Mouse (Mus musculus) spleen, adult 2 months (tissue): Measurements from ENCODE around the gene Pcx. TPM values are rescaled to one million over a fixed set of nuclear protein-coding genes. Genes with fewer than 3 reads are reported as not detected.

Experiments
- DNase-seq, 2 experiments: peaks; one replicate each; pipeline versions ENCODE4 v3.0.0 to v3.0.0-alpha.2; 2012 to 2021; ENCODE audit warnings: low spot score in 2 of 2, low read depth in 1 of 2
- H3K27ac ChIP-seq: fragments of 200-500 bp; 2 replicates; pipeline ENCODE4 v1.5.1; 2012; ENCODE audit warnings: low read length, inconsistent platforms; ENCODE audit not compliant: insufficient read depth
- H3K27me3 ChIP-seq: fragments of 200-500 bp; 2 replicates; pipeline ENCODE4 v1.6.1; 2012; ENCODE audit warnings: mild to moderate bottlenecking, moderate library complexity, low read length, inconsistent platforms; ENCODE audit not compliant: control insufficient read depth, insufficient read depth
- H3K36me3 ChIP-seq: fragments of 200-500 bp; 2 replicates; pipeline ENCODE4 v1.6.1; 2012; ENCODE audit warnings: mild to moderate bottlenecking, low read length, inconsistent platforms; ENCODE audit not compliant: control insufficient read depth, insufficient read depth
- H3K4me1 ChIP-seq: fragments of 200-500 bp; 2 replicates; pipeline ENCODE4 v1.6.1; 2011; ENCODE audit warnings: inconsistent platforms; ENCODE audit not compliant: control insufficient read depth, insufficient read depth, insufficient read length
- H3K4me3 ChIP-seq: fragments of 200-500 bp; 2 replicates; pipeline ENCODE4 v1.5.1; 2011; ENCODE audit warnings: mild to moderate bottlenecking, inconsistent platforms; ENCODE audit not compliant: insufficient read depth, insufficient read length; ENCODE audit errors: extremely low read depth
- CTCF ChIP-seq: fragments of 200-500 bp; IDR thresholded peaks from 2 replicates; pipeline ENCODE4 v1.5.1; 2011; ENCODE audit warnings: mild to moderate bottlenecking, inconsistent platforms; ENCODE audit not compliant: insufficient read depth, insufficient read length, insufficient replicate concordance; ENCODE audit errors: extremely low read depth
- POLR2A ChIP-seq: fragments of 200-500 bp; IDR thresholded peaks from 2 replicates; pipeline ENCODE4 v1.6.1; 2011; ENCODE audit warnings: low read depth, low read length, inconsistent platforms
- WGBS: fragments of 180-500 bp; shearing (Covaris S2); methylation state at CpG from one replicate; pipeline ENCODE4 v1.1.7; 2018; 5-methylcytosine and 5-hydroxymethylcytosine counted together
- polyA plus RNA-seq: library from polyadenylated mRNA; depleted of rRNA; stranded (reverse); fragments of >200 nt; gene quantifications from 2 replicates; pipeline ENCODE4 v1.2.3, GENCODE M21; 2012

The Pcx gene
- polyA plus RNA-seq, 1 experiment: 8.6 TPM

GRCm38 (mm10) chr19:4596071-4596470 is 85.8 kb downstream of the Pcx start:
- Histone ChIP-seq H3K4me1 (no peaks in the 10 kb centered on the region), H3K27me3 (no peaks in the 10 kb centered on the region), H3K27ac (no peak overlapping the region), H3K36me3 (no peaks in the 10 kb centered on the region), H3K4me3 (no peak overlapping the region)
- 78% methylated on average over 2 of the region's 2 CpGs for WGBS
- no peak for DNase-seq
- TF ChIP-seq CTCF (no peak), POLR2A (no peak)

- 92% methylated on average over 20 of the region's 20 CpGs for WGBS
- Histone ChIP-seq H3K27me3 (no peaks in the 10 kb centered on the region), H3K27ac (no peak overlapping the region), H3K4me3 (no peak overlapping the region), H3K36me3 (no peaks in the 10 kb centered on the region), H3K4me1 (no peaks in the 10 kb centered on the region)
- TF ChIP-seq POLR2A (no peak), CTCF (no peak)
- no peak for DNase-seq
Measured at GRCm38 (mm10) chr19:4602459-4602858, 92.2 kb downstream of the Pcx start.

GRCm38 (mm10) chr19:4603801-4604723 is 93.8 kb downstream of the Pcx start:
- no peak for DNase-seq
- WGBS: 40% methylated on average over 24 of the region's 24 CpGs

GRCm38 (mm10) chr19:4605654-4606053 is 95.4 kb downstream of the Pcx start:
- H3K36me3 ChIP-seq: no peaks in the 10 kb centered on the region
- 93% methylated on average over 4 of the region's 4 CpGs for WGBS
- H3K4me1 ChIP-seq: no peaks in the 10 kb centered on the region
- no peak overlapping the region for H3K27ac ChIP-seq
- TF ChIP-seq CTCF: no peak
- H3K4me3 ChIP-seq: no peak overlapping the region
- no peaks in the 10 kb centered on the region for H3K27me3 ChIP-seq
- DNase-seq: no peak

More at GRCm38 (mm10) chr19:4603801-4604723, 93.8 kb downstream of the Pcx start:
- TF ChIP-seq CTCF (no peak), POLR2A (no peak)
- no peak overlapping the region for H3K27ac ChIP-seq
- H3K4me3 ChIP-seq: no peak overlapping the region
- H3K36me3 ChIP-seq: no peaks in the 10 kb centered on the region
- no peaks in the 10 kb centered on the region for H3K27me3 ChIP-seq
- no peaks in the 10 kb centered on the region for H3K4me1 ChIP-seq

- TF ChIP-seq CTCF (no peak), POLR2A (no peak)
- 96% methylated on average over 12 of the region's 12 CpGs for WGBS
- no peaks in the 10 kb centered on the region for H3K4me1 ChIP-seq
- no peaks in the 10 kb centered on the region for H3K27me3 ChIP-seq
- no peak overlapping the region for H3K27ac ChIP-seq
- H3K4me3 ChIP-seq: no peak overlapping the region
- DNase-seq: no peak
- H3K36me3 ChIP-seq: no peaks in the 10 kb centered on the region
Measured at GRCm38 (mm10) chr19:4607406-4607805, 97.1 kb downstream of the Pcx start.

GRCm38 (mm10) chr19:4608511-4608910 is 98.2 kb downstream of the Pcx start:
- H3K27me3 ChIP-seq: no peaks in the 10 kb centered on the region
- H3K27ac ChIP-seq: no peak overlapping the region
- DNase-seq: no peak
- H3K36me3 ChIP-seq: no peaks in the 10 kb centered on the region
- H3K4me3 ChIP-seq: no peak overlapping the region
- whole genome bisulfite sequencing: 78% methylated on average over 4 of the region's 4 CpGs
- no peaks in the 10 kb centered on the region for H3K4me1 ChIP-seq
- TF ChIP-seq CTCF: no peak
- TF ChIP-seq POLR2A: no peak

- Histone ChIP-seq H3K27me3 (no peaks in the 10 kb centered on the region), H3K27ac (no peak overlapping the region), H3K4me3 (no peak overlapping the region), H3K36me3 (no peaks in the 10 kb centered on the region), H3K4me1 (no peaks in the 10 kb centered on the region; the same call in 1 of the 2 replicates)
- TF ChIP-seq CTCF (no peak), POLR2A (no peak)
- 57% methylated on average over 4 of the region's 4 CpGs for WGBS
- no peak for DNase-seq
Measured at GRCm38 (mm10) chr19:4610109-4610508, 99.8 kb downstream of the Pcx start.
